Mouse (Mus musculus) liver, adult 2 months (tissue): ENCODE results near the gene She.

ENCODE experiments used
- CTCF ChIP-seq: fragments of 200-500 bp; IDR thresholded peaks from 2 replicates; pipeline ENCODE4 v1.5.1; 2011; ENCODE audit warnings: low read depth, low read length, control low read depth
- POLR2A ChIP-seq: fragments of 200-500 bp; IDR thresholded peaks from 2 replicates; pipeline ENCODE4 v1.6.1; 2011; ENCODE audit warnings: low read length, control low read depth; ENCODE audit not compliant: insufficient read depth; ENCODE audit errors: extremely low read depth

GRCm38 (mm10) chr3:89858888-89859287 is 27.7 kb downstream of the She start:
- no peak for TF ChIP-seq CTCF
- no peak for TF ChIP-seq POLR2A
